Mouse (Mus musculus): Measurements from ENCODE around the gene Cdhr3.
"Not testable (repeated sequence)": the region's sequence is repeated elsewhere in the genome, so short reads cannot be mapped to it uniquely, and the experiment has no call there.

Gene Cdhr3

DNA sequence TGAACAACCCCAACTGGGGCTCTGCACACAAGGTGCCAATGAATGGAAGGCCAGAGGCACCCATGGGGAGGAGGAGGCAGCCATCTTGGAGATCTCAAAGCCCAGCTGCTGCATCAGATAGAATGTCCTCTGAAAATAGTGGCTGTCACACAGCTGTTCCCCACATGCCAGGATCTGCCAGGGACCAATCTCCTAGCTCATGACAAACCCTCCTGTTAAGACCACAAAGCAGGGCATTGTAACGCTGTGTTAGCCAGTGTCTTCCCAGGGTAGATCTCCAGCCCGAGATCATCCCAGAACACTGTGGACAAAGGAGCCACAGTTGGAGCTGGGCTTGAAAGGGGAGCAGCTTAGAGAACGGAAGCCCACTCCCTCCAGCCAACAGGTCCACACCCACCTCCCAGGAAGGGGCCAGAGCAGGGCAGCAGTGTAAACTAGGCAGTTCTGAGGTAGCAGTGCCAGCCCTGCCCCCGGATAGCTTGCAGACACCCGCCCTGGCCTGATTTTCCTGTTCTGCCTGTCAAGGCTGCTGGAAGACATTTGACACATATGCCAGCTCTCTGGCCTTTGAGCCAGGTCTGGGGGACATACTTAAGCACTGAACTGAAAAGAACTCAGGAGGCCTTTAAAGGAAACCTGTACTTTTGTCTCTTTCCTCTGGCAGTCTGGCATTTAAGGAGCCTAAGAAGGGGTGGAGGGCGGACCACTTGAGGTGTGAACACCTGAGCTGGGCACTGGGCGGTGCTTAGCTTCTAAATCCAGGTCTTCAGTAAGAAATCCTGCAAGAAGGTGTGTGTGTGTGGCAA is 84.2 kb downstream of the Cdhr3 start:
- no peak for DNase-seq (ENCODE audit: extremely low read depth, insufficient read length, low spot score)

GRCm38 (mm10) chr12:33007176-33007575 is 85.5 kb downstream of the Cdhr3 start:
- no peak for DNase-seq (ENCODE audit: extremely low read depth, insufficient read length, low spot score)

- no peak for DNase-seq (ENCODE audit: extremely low read depth, insufficient read length, low spot score)
These were observed 86.8 kb downstream of the Cdhr3 start for GRCm38 (mm10) chr12:33005858-33006257.

GRCm38 (mm10) chr12:33003339-33003965 is 89.2 kb downstream of the Cdhr3 start:
- no peak for DNase-seq (ENCODE audit: extremely low read depth, insufficient read length, low spot score)

- DNase-seq (ENCODE audit: extremely low read depth, insufficient read length, low spot score), result no peak
These were observed 92.3 kb downstream of the Cdhr3 start for GRCm38 (mm10) chr12:33000402-33000801.

GRCm38 (mm10) chr12:32999778-33000177 is 92.9 kb downstream of the Cdhr3 start:
- DNase-seq (ENCODE audit: extremely low read depth, insufficient read length, low spot score), result not testable (repeated sequence)

DNA sequence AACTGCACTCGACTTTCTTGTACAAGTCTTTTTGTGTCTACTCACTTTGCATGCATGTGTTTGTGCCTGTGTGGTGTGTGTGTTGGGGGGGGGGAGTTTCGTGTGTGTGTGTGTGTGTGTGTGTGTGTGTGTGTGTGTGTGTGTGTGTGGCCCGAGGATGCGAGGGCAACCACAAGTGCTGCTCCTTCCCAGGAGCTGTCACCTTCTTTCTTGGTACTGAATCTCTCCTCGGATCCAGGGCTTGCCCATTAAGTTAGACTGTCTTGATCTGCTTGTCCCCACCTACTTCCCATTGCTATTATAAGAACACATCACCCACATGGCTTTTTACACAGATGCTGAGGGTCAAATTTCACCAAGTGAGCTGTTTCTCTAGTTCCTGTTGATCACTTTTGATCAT is 93.9 kb downstream of the Cdhr3 start:
- no peak for DNase-seq (ENCODE audit: extremely low read depth, insufficient read length, low spot score)

- peak; percentile 65 for DNase-seq (ENCODE audit: extremely low read depth, insufficient read length, low spot score)
These were observed 97.4 kb downstream of the Cdhr3 start for GRCm38 (mm10) chr12:32995081-32995834.

- DNase-seq (ENCODE audit: extremely low read depth, insufficient read length, low spot score), result no peak
These were observed 98.6 kb downstream of the Cdhr3 start for GRCm38 (mm10) chr12:32994081-32994480.

DNA sequence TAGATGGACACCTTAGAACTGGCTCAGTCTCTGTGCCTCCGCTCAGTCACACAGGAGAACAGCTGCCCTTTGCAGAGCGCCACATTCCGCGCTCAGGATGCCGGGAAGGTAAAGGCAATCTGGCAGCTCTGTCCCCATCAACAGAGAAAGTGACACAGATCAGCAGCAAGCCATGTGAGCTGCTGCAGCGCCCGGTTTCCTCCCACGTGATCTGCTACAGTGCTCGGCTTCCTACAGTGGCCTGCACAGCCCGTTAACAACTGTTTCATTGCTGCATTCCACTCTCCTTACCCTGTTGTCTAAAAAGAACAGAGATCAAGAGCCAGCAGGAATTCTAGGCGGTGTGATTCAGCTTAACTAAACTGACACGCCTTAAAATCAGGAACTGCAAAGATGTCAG is 102.9 kb downstream of the Cdhr3 start:
- no peak for DNase-seq (ENCODE audit: extremely low read depth, insufficient read length, low spot score)

- no peak for DNase-seq (ENCODE audit: extremely low read depth, insufficient read length, low spot score)
These were observed 106.4 kb downstream of the Cdhr3 start for GRCm38 (mm10) chr12:32986284-32986683.

Measured in 3134 (cell line).